Mouse (Mus musculus) kidney, adult 11 months (tissue): Measurements from ENCODE around the gene Klk1b26.
"Not testable (repeated sequence)": the region's sequence is repeated elsewhere in the genome, so short reads cannot be mapped to it uniquely, and the experiment has no call there.

ENCODE experiments used
- DNase-seq: peaks from one replicate; pipeline ENCODE4 v3.0.0; 2022

Gene Klk1b26

DNA sequence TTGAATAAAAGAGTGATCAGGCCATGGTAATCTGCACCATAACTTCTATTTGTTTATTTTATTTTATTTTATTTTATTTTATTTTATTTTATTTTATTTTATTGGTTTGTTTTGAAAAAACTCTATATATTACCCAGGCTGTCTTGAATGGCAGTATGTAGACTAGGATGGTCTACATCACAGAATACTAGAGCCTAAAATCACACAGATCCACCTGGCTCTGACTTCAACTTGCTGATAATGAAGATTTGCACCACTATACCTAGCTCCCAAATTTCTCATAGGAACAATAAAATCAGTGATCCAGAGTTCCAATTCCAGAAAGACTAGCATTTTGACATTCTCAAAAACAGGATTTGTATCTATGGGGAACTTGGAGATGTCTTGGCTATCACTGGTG, at the start of gene Klk1b26:
Gene Klk1b26 (plus strand): TSS at position 301 of the 400 bp plus-strand sequence.
- not testable (repeated sequence) for DNase-seq

- no peak for DNase-seq
Measured at GRCm38 (mm10) chr7:43966451-43966850, 45.5 kb upstream of the Klk1b26 start, which contains the start of gene Klk1b1. TSS of gene Klk1b1 (plus strand) at chr7:43966751.

GRCm38 (mm10) chr7:43967058-43967457, 44.9 kb upstream of the Klk1b26 start:
- no peak for DNase-seq

GRCm38 (mm10) chr7:43967612-43968011, 44.4 kb upstream of the Klk1b26 start:
- no peak for DNase-seq

GRCm38 (mm10) chr7:43975761-43976160, 36.2 kb upstream of the Klk1b26 start, which contains the start of gene Klk1b9:
TSS of gene Klk1b9 (plus strand) at chr7:43976061.
- DNase-seq: not testable (repeated sequence)

- DNase-seq: no peak
Measured at GRCm38 (mm10) chr7:43985657-43986056, 26.3 kb upstream of the Klk1b26 start.

- not testable (repeated sequence) for DNase-seq
Measured at GRCm38 (mm10) chr7:43994821-43995220, 17.1 kb upstream of the Klk1b26 start.

DNA sequence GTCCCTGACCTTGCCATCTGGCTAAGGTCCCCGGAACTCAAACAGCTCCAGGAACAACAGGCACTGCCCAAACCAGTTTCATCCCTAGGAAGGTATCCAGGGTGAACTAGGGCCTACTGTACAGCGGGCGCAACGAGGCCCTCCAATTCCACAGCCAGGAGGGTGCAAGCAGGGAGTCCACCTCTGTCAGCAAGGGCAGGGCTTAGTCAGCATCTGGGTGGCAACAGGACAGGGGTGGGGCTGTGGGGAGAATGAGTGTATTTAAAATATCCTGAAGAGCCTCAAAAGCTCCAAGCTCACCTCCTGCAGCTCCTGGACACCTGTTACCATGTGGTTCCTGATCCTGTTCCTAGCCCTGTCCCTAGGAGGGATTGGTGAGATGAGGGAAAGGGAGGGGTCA, 16.4 kb upstream of the Klk1b26 start, which contains the start of gene Klk1b11:
Gene Klk1b11 (plus strand): TSS at position 301 of the 400 bp plus-strand sequence.
- DNase-seq: not testable (repeated sequence)

DNA sequence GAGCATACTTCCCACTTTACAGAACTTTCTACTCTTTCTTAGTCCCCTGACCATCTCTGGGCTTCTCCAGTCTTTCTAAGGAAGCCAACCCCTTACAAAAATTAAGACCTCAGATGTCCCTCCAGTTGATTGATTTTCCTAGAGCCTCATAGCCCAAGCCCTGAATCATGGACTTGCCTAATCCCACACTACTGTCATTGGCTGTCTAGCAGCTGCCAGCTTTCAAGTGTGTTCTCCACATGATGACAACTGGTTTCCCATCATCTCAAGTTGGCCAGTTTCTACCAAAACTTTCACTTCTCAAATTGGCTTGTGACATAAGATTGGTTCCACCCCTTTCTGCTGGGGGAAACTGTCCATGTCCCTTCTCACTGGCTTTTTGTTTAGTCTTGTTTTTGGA, 7.1 kb upstream of the Klk1b26 start:
- DNase-seq: no peak

DNA sequence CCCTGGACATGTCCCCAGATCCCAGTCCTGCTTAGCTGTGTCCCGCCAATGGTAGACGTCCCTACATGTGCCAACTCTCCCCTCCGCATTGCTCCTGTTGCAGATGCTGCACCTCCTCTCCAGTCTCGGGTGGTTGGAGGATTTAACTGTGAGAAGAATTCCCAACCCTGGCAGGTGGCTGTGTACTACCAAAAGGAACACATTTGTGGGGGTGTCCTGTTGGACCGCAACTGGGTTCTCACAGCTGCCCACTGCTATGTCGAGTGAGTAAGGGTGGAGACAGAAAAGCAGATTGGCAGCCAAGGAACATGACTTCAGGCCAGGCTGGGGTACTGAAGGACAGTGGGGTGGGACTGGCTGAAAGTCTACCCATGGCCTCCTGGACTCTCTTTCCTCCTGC, 2.7 kb downstream of the Klk1b26 start:
- DNase-seq: not testable (repeated sequence)

DNA sequence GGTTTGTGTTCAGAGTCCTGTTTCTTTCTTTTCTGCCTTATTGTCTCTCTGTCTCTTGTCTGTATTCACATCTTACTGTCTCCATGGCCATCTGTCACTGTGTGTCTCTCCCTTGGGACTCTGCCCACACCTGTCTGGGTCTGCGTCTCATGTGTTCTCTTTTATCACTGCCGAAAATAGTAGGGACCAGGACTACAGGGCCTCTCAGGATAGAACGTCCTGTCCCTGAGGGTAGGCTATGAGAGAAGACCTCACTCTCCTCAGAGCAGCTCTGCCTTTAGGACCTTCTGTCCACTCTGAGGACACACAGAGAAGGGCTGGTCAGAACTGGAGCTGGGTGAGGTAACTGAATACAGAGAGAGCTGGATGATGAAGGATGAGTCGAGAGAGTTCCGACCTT, 3.1 kb downstream of the Klk1b26 start:
- DNase-seq: no peak

- not testable (repeated sequence) for DNase-seq
Measured at GRCm38 (mm10) chr7:44051990-44052389, 40.0 kb downstream of the Klk1b26 start, which contains the start of gene Klk1b27. TSS of gene Klk1b27 (plus strand) at chr7:44052290.
